Mouse (Mus musculus) cerebellum, adult 2 months (tissue): ENCODE results near the gene Tpi1. TPM values are rescaled to one million over a fixed set of nuclear protein-coding genes. Genes with fewer than 3 reads are reported as not detected.

Experiments
- DNase-seq, 2 experiments: peaks; one replicate each; pipeline ENCODE4 v3.0.0; 2021
- H3K27ac ChIP-seq: fragments of 200-500 bp; 2 replicates; pipeline ENCODE4 v1.5.1; 2012; ENCODE audit warnings: low read length, control low read depth, inconsistent platforms; ENCODE audit not compliant: insufficient read depth
- H3K27me3 ChIP-seq: fragments of 200-500 bp; 2 replicates; pipeline ENCODE4 v1.6.1; 2012; ENCODE audit warnings: inconsistent platforms, mild to moderate bottlenecking, low read length, moderate library complexity; ENCODE audit not compliant: control insufficient read depth, insufficient read depth
- H3K4me1 ChIP-seq: fragments of 200-500 bp; 2 replicates; pipeline ENCODE4 v1.6.1; 2011; ENCODE audit warnings: low read length; ENCODE audit not compliant: control insufficient read depth, insufficient read depth
- H3K4me3 ChIP-seq: fragments of 200-500 bp; replicated peaks from 2 replicates; pipeline ENCODE3; 2011; ENCODE audit warnings: mild to moderate bottlenecking, low read depth, low read length, control low read depth; ENCODE audit not compliant: insufficient read depth
- CTCF ChIP-seq: fragments of 200-500 bp; IDR thresholded peaks from 2 replicates; pipeline ENCODE4 v1.5.1; 2011; ENCODE audit warnings: low read depth, mild to moderate bottlenecking, control low read depth, low read length, moderate library complexity, borderline replicate concordance; ENCODE audit not compliant: insufficient read depth
- POLR2A ChIP-seq: fragments of 200-500 bp; IDR thresholded peaks from 2 replicates; pipeline ENCODE4 v1.6.1; 2011; ENCODE audit warnings: low read length, control low read depth, borderline replicate concordance; ENCODE audit not compliant: insufficient read depth
- WGBS: fragments of 180-500 bp; shearing (Covaris S2); methylation state at CpG from one replicate; pipeline ENCODE4 v1.1.7; 2018; 5-methylcytosine and 5-hydroxymethylcytosine counted together
- polyA plus RNA-seq: library from polyadenylated mRNA; depleted of rRNA; stranded (reverse); fragments of >200 nt; gene quantifications from 2 replicates; pipeline ENCODE4 v1.2.3, GENCODE M21; 2012

Tpi1 gene
- polyA plus RNA-seq, 1 experiment = 1,205 TPM

GRCm38 (mm10) chr6:124787722-124788121 is 26.4 kb downstream of the Tpi1 start:
- Histone ChIP-seq H3K4me1 (peaks cover 19% of the 10 kb centered on the region; the same call in 1 of the 2 replicates), H3K27ac (0 out of 2 replicates have a peak overlapping the region, but pooled peaks have one; percentile 29), H3K27me3 (no peaks in the 10 kb centered on the region), H3K4me3 (no peak overlapping the region)
- no peak for TF ChIP-seq CTCF
- TF ChIP-seq POLR2A = no peak
- peak; percentile 57 for DNase-seq
- 10% methylated on average over 10 of the region's 10 CpGs for WGBS

DNA sequence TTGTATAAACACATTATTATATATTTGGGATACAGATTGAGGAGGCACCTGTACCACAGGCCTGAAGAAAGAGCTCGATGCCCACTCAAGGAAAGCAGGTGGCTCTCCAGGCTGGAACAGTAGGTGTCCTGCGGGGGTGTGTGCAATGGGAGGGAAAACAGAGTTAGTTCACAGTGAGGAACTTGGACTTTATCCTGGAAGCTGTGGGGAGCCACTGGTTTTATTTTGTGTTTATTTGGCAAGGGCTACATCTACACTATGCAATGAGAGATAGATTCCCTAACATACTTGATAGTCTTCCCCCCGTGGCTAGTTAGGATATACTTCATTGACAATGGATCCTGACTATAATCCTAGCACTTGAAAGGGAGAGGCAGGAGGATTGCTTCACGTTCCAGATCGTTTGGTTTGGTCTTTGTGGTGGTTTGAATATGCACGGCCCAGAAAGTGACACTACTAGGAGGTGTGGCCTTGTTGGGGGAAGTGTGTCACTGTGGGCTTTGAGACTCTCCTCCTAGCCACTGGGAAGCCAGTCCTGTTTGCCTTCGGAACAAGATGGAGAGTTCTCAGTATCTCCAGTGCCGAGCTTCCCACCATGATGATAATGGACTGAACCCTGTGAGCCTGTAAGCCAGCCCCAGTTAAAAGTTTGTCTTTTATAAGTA is 27.2 kb downstream of the Tpi1 start:
- Histone ChIP-seq H3K27me3 (no peaks in the 10 kb centered on the region), H3K4me1 (peaks cover 19% of the 10 kb centered on the region; the same call in 1 of the 2 replicates), H3K27ac (peak overlapping the region; percentile 62), H3K4me3 (no peak overlapping the region)
- TF ChIP-seq POLR2A (no peak), CTCF (no peak; the same call in 1 of the 2 replicates)
- peak; percentile 88 to 93 for DNase-seq
- WGBS = 6% methylated on average over 8 of the region's 8 CpGs

DNA sequence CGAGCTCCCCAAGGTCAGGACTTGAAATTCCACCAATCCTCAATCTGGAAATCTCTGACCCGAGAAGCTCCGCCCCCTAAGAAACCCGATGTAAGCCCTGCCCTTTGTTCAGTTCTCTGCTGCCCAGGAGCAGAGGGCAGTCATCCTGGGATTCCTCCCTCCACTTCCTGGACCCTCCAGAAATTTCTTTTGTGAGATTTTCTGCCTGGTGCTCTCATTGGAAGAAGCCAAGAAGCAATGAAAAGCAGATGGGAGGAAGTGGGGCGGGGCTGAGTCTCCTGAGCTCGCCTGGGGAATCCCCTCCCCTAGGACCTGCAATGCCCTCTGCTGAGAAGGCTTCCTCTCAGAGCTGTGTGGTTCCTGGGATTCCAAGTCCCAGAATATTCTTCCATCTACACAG is 31.7 kb downstream of the Tpi1 start:
- Histone ChIP-seq H3K27me3 (no peaks in the 10 kb centered on the region), H3K4me3 (no peak overlapping the region), H3K4me1 (peaks cover 20% of the 10 kb centered on the region; the same call in 1 of the 2 replicates), H3K27ac (no peak overlapping the region)
- DNase-seq = no peak
- TF ChIP-seq POLR2A (no peak), CTCF (no peak)
- WGBS = 30% methylated on average over 6 of the region's 6 CpGs

DNA sequence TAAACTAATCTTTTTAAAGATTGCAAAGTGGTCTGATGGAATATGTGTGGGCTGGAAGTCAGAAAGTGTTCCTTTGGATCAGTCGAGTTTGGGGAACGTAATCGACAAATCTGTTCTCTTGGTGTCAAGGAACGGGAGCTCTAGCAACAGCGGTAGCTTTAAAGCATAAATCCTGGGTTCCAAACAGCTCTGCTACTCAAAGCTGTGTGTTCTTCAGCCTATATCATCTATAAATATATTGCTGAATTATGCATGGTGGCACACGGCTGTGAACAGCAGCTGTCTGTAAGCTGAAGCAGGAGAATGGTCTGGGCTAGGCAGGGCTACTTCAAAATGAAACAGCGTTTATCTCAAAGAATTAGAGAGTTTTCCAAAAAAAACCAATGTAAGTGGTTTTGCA is 33.2 kb downstream of the Tpi1 start:
- Histone ChIP-seq H3K4me1 (peaks cover 7% of the 10 kb centered on the region; the same call in 1 of the 2 replicates), H3K27ac (no peak overlapping the region), H3K27me3 (no peaks in the 10 kb centered on the region), H3K4me3 (no peak overlapping the region)
- no peak for DNase-seq
- no peak for TF ChIP-seq POLR2A
- no peak for TF ChIP-seq CTCF
- WGBS = 92% methylated on average over 7 of the region's 7 CpGs

DNA sequence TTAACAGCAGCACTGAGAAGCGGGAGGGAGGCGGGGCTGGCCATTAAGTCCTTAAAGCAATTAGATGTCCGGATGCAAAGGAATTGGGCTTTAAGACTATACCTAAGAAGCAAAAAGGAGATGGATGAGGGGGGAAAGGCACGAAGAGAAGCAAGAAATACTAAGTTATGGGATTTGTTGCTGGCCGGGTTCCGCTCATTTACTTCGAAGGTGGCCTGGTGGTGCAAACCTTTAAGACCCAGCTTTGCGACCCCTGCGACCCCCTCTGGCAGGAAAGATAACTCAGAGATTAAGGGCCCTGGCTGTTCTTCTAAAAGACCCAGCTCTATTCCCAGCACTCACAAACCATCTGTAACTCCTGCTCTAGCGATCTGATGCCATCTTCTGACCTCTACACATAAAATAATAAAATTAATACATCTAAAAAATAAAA is 34.1 kb downstream of the Tpi1 start:
- no peak overlapping the region for H3K27ac ChIP-seq
- WGBS = 25% methylated on average over 10 of the region's 10 CpGs
- TF ChIP-seq CTCF (no peak), POLR2A (no peak)
- H3K4me3 ChIP-seq = peak overlapping the region; percentile 15
- no peaks in the 10 kb centered on the region for H3K27me3 ChIP-seq
- H3K4me1 ChIP-seq = peaks cover 5% of the 10 kb centered on the region; the same call in 1 of the 2 replicates
- no peak for DNase-seq

- Histone ChIP-seq H3K27ac (no peak within 1 kb of the TSS), H3K4me1 (peaks cover 5% of the 10 kb centered on the region; the same call in 1 of the 2 replicates), H3K27me3 (no peaks in the 10 kb centered on the region), H3K4me3 (peak within 1 kb of the TSS; percentile 39)
- TF ChIP-seq POLR2A (no peak), CTCF (no peak)
- DNase-seq = peak in 1 of 2 experiments; percentile 54
- 5% methylated on average over 23 of the region's 23 CpGs for WGBS
Observed at GRCm38 (mm10) chr6:124779222-124779983, 34.7 kb downstream of the Tpi1 start, which contains the start of gene Lrrc23. Lrrc23 (minus strand) TSS chr6:124779727.

GRCm38 (mm10) chr6:124770511-124770910 is 43.6 kb downstream of the Tpi1 start:
- WGBS = 27% methylated on average over 15 of the region's 15 CpGs
- H3K27ac ChIP-seq = peak overlapping the region; percentile 98
- H3K27me3 ChIP-seq = no peaks in the 10 kb centered on the region
- DNase-seq = peak; percentile 60
- H3K4me1 ChIP-seq = peaks cover 21% of the 10 kb centered on the region
- TF ChIP-seq CTCF (no peak), POLR2A (peak; percentile 17; the same call in 1 of the 2 replicates)
- H3K4me3 ChIP-seq = peak overlapping the region; percentile 3

DNA sequence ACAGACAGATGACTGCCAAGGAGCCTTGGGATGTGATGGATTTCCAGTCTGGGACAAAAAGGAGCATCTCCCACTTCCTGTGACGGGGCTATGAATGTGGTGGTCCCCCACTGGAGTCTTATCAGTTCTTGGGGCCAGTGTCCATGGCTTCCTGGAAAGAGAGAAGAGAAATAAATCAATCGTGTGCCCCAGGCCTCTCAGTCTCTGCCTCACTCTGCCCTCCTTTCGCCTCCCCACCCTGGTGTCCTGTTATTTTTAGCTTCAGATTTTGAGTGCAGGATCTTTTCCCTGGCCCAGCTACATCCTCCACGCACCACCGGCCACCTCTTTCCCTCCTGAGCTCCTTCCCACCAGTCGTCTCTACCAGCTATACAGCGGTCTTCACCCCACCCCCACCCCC is 44.1 kb downstream of the Tpi1 start:
- TF ChIP-seq POLR2A = no peak; the same call in 1 of the 2 replicates
- no peak for TF ChIP-seq CTCF
- Histone ChIP-seq H3K4me1 (peaks cover 21% of the 10 kb centered on the region), H3K27me3 (no peaks in the 10 kb centered on the region), H3K27ac (peak overlapping the region; percentile 98), H3K4me3 (peak overlapping the region; percentile 90)
- peak in 1 of 2 experiments; percentile 65 for DNase-seq
- WGBS = 10% methylated on average over 7 of the region's 7 CpGs
